Mouse (Mus musculus) mature B cell (primary cell): Measurements from ENCODE around the gene Npc2.

ENCODE experiments used
- in situ Hi-C: fragments of 300-500 bp; cut with MboI; formaldehyde crosslinking; loops from 2 replicates; pipeline ENCODE4 v1.14.3; 2019

The Npc2 gene

DNA sequence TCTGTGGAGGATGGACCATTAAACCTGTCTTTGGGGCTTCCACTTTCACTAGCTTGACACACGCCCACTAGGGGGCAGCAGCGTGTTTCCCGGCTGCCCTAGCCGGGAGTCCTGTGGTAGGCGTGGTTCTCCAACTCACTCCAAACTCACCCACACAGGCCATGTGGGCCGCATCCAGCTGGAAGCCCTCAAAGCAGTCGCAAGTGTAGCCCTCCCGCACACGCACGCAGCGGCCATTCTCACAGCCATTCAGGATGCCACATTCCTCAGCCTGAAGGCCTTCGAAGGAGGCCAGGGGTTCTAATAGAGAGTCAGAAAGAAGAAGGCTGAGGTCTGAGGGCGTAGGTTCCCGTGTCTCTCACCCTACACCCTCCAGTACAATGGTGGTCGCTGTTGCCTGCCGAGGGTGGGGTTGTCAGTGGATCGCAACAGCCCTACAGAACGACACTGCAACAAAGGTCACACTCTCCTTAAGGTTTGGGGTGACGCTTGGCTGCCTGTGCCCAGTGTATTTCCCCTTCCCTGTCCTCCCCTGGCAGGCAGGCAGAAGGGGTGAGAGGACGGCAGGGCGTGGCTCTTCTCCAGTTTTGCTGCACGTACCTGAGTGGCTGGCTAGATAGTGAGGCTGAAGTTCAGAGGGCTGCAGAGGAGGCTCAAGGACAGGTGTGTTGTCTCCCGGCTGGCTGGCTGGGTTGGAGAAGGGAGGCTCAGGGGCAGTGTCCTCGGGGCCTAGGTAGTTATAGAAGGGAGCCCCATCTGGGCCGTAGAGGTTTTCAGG lies 11.8 kb upstream of the Npc2 start:
- in situ Hi-C loops, result no loop called here

DNA sequence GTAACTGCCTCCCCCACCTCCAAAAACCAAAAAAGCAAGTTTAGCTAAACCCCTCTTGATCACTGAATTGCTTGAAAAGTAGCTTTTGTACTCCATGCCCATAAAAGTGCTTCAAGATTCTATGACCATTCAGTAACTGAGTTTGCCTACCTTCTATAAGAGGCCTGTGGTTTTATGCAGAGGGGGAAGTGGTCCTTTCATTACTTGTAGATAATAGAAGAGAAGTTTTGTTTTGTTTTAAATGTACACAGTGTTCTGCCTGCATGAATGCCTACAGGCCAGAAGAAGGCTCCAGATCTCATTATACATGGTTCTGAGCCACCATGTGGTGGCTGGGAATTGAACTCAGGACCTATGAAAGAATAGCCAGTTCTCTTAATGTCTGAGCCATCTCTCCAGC lies 3.3 kb upstream of the Npc2 start:
- in situ Hi-C loops, result no loop called here

GRCm38 (mm10) chr12:84774376-84774775 lies 1.4 kb upstream of the Npc2 start:
- in situ Hi-C loops, result no loop called here

- in situ Hi-C loops, result no loop called here
These were observed 524 bp upstream of the Npc2 start for GRCm38 (mm10) chr12:84773476-84773875.

GRCm38 (mm10) chr12:84771981-84772520 lies 901 bp downstream of the Npc2 start:
- in situ Hi-C loops, result no loop called here

DNA sequence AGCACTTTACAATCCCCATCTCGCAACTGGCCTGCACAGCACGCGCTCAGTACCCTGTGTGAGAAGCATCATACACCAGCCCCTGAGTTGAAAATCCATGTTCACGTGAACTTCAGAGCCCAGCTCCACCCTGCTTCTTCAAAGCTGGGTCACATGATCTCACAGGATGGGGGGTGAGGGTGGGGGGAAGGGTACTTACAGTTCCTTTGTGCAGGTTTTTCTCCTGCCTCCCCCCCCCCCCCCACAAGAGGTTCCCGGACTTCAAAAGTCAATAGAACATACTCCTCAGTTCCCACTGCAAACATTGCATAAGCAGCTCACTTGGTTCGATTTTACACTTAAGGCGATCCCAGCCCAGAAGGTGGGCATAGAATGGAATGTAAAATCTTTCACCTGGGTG lies 3.3 kb downstream of the Npc2 start:
- in situ Hi-C loops, result no loop called here

- in situ Hi-C loops, result no loop called here
These were observed 5.4 kb downstream of the Npc2 start for GRCm38 (mm10) chr12:84767510-84767909.

GRCm38 (mm10) chr12:84766113-84766735 lies 6.7 kb downstream of the Npc2 start:
- in situ Hi-C loops, result no loop called here

DNA sequence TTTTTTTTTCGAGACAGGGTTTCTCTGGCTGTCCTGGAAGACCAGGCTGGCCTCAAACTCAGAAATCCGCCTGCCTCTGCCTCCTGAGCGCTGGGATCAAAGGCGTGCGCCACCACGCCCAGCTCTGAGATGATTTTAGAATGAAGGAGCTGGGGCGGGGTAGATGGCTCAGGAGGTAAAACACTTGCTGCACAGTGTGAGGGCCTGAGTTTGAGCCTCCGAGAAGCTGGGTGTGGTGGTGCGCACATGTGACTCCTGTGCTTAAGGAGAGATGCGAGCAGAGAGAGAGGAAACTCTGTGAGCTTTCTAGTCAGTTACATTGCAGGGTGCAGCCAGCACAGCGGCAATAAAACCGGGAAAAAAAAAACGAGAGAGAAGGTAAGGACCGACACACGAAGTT lies 7.4 kb downstream of the Npc2 start:
- in situ Hi-C loops, result no loop called here

GRCm38 (mm10) chr12:84764756-84765155 lies 8.2 kb downstream of the Npc2 start:
- in situ Hi-C loops, result no loop called here

GRCm38 (mm10) chr12:84763577-84764218 lies 9.3 kb downstream of the Npc2 start:
- in situ Hi-C loops, result no loop called here

- in situ Hi-C loops, result no loop called here
These were observed 10.4 kb downstream of the Npc2 start for GRCm38 (mm10) chr12:84762532-84762931.

DNA sequence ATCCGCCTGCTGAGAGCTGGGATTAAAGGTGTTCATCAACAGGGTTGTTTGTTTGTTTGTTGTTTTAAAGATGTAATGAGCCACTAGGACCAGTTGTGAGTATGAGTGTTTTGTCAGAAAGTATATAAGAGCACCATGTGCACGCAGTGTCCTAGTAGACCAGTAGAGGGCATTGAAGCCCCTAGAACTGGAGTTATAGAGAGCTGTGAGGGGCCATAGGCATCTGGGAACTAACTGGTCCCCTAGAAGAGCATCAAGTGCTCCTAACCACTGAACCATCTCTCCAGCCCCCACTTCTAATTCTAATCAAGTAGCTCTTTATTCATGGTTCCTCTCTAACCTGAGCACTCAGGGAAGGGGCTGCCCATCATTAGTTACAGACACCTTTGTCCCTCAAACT lies 13.9 kb downstream of the Npc2 start:
- in situ Hi-C loops, result no loop called here

DNA sequence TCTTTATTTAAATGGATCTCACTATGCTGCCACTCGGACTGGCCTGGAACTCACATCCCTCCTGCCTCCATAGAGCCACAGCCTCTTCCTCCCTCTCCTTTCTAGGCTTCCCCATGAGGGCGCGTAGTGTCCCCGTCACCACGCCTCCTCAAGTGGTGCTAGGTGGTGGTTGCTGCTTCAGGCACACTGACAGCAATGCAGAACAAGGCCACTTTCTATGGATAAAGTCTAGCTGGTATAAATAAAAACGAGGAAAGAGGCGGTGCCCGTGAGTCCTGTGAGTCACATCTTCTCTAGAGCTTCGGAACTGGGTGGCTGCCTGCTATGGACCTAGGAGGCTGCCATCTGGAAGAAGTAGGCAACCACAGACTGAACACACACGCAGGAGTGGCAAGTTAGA lies 16.9 kb downstream of the Npc2 start:
- in situ Hi-C loops, result no loop called here

DNA sequence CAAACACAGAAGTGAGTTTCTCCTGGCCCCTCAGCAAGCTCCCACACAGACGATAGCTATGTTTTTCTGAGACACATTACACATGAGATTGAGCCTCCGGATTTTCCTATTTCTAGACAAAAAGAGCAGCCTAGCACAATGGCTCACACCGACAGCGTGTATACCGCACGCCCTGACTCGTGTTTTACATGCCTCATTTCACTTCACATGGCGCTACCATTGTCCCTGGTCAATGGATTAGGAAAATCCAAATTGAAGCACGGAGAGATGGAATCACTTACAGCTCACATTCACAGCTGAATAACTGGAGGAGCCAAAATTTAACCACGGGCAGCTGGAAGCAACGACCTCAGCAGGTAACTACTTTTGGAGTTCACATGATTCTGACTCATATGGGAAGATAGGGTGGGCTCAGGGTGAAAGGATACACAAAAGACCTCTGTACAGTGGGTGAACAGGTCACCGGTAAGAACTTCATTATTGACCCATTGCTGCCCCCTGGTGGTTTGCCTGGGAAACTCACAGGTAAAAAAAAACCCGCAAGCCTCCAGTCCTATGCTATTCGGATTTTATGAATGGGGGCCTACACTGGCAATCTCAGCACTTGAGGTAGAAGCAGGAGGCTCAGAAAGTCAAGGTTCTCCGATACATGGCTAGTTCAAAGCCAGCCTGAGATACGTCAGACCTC lies 17.8 kb downstream of the Npc2 start:
- in situ Hi-C loops, result no loop called here

DNA sequence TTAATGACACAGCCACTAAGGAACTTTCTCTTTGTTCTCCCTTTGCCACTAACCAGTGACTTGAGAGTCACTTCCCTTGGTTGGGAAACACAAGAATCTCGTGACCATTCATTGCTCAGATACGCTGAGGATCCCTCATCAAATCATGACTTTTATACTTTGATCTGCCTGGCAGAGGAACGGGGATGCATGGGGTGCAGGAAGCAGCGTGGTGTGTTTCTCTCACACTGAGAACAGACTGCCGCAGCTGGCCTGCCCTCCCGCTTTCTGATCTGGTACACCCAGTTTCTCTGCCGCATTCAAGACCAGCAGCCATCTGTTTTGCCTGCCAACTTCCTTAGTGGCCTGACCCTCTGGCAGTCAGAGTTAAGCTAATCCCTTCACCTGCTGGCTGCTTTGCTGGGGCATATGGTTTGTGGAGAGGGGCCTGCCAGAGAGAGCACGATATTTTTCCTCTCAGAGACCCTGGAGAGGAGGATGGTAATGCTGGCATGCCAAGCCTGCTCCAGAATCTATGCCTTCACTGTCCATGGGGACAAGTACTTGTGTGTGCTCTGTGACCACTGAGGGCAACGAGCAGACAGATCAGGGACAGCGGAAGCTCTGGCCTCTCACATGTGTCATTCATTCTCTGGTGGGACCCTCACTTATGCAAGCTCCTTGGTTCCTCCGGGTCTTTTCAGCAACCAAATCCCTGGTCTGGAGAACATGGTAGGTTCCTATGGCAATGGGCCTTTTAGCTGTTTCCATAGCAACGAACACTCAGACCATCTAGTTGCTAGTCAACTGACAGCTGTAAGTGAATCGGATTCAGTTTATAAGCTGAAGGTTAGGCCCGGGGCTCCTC lies 20.6 kb downstream of the Npc2 start:
- in situ Hi-C loops, result loop anchor here (5.0 kb wide), 1 partner anchor 100 kb away; no protein-coding TSS in a partner anchor

GRCm38 (mm10) chr12:84750661-84751060 lies 22.3 kb downstream of the Npc2 start:
- in situ Hi-C loops, result loop anchor here (5.0 kb wide), 1 partner anchor 98 kb away; no protein-coding TSS in a partner anchor

- in situ Hi-C loops, result no loop called here
These were observed 24.8 kb downstream of the Npc2 start for GRCm38 (mm10) chr12:84748134-84748533.

GRCm38 (mm10) chr12:84745700-84746099 lies 27.3 kb downstream of the Npc2 start:
- in situ Hi-C loops, result no loop called here

DNA sequence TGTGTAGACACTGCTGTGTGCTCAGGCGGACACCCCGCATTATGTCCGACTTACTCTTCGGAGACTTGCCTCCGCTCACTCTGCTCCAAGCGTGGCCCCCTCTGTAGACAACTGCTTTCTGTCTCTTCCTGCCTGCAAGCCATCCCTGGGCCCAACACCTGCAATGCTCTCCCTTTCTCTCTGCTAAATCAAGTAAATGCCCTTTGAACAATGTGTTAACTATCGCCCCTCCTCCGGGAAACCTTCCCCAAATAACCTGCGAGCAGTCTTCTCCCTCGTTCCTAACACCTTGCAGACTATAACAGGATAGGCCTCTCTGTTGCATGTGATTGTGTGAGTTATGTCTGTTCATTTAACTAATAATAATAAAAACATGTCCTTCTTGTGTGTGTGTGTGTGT lies 29.5 kb downstream of the Npc2 start:
- in situ Hi-C loops, result no loop called here

- in situ Hi-C loops, result no loop called here
These were observed 39.6 kb downstream of the Npc2 start for GRCm38 (mm10) chr12:84733366-84733765.
